Mouse (Mus musculus) gastrocnemius, adult 8-10 months (tissue): ENCODE results near the gene Susd3. TPM values are rescaled to one million over a fixed set of nuclear protein-coding genes. Genes with fewer than 3 reads are reported as not detected.

ENCODE experiments used
- DNase-seq, 2 experiments: peaks; one replicate each; pipeline ENCODE4 v3.0.0; 2022; ENCODE audit warnings: low spot score in 2 of 2
- total RNA-seq, 4 experiments: library from RNA; stranded (reverse); gene quantifications; 2 replicates each; pipeline ENCODE4 v1.2.4; 2022

The Susd3 gene
- total RNA-seq, 4 experiments from 2014 or later = 0.94 TPM; not detected in 3

DNA sequence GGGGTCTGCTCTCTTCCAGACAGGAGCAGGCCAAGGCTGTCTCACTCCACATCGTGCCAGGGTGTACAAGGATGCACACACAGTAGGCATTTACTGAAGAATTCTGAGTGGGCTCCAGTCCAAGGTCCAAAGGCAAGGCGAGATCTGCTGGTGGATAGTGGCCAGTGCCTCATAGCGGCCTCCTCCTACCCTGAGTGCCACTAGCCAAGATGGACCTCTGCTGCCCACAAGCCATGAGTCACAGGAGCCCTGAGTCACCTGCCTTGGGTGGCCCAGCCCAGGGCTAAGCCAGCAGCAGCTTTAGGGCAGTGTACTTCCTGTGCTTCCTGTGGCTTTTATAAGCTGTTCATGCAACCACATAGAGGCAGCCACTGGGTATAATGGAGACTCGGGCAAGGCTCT is 35.0 kb downstream of the Susd3 start:
- peak in 1 of 2 experiments; percentile 50 for DNase-seq

DNA sequence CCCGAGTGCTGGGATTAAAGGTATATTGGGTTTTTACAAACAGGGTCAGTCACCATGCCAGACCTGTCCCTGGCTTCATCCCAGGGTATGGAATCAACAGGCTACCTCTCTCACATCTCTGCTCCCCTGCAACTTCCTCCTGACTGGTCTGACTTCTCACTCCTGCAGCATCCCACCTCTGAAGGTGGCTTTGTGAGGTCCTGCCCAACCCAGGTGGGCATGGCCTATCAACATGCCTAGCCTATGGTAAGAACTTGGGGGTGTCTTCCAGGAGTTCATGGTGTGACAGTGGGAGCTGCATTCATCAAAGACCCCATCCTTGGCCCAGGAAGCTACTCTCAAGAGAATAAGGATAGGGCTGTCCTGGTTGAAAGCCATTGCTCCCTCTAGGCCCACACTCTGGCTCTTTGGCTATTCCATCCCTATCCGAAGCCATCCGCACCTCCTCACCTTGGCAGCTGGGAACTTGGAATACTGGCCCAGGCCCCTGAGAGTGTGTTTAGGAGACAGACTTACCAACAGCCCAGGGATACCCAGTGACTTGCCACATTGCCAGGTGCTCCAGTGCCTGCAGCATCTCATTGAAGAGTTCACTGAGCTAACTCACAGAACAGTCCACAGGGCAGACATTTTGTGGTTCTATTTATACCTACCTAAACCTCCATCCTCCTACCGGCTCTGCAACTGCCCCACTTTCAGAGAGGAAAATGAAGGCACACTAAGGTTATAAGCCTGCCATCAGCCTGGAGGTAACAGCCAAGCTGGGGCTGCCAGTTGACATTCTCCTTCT is 35.6 kb downstream of the Susd3 start:
- DNase-seq = no peak

DNA sequence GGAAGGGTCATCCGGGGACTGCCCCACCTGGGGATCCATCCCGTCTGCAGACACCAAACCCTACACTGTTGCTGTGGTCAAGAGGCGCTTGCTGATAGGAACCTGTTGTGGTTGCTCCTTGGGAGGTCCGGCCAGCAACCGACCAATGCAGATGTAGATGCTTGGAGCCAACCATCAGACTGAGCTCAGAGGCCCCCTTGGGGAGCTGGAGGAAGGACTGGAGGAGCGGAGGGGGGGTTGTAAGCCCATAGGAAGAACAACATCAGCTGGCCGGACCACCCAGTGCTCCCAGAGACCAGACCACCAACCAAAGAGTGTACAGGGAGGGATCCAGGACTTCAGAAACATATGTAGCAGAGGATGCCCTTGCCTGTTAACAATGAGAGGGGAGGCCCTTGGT is 39.2 kb downstream of the Susd3 start:
- no peak for DNase-seq

DNA sequence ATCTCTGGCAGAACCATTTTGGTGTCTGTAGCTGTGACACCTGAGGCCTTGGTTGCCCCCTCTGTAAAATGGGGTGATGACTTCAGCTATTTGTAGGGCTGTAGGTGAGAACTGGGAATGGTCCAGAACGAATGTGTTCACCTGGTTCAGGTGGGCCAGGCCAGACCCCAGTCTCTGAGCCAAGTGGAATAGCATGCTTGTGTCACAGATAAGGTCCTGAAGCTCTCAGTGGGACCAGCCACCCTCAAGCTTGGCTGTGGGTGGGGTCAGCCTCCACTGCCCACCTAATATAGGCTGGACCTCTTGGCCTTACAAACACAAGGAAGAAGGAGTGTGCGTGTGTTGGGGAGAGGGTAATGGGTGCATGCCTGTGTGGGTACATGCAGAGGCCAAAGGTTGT is 42.2 kb downstream of the Susd3 start:
- DNase-seq = no peak

DNA sequence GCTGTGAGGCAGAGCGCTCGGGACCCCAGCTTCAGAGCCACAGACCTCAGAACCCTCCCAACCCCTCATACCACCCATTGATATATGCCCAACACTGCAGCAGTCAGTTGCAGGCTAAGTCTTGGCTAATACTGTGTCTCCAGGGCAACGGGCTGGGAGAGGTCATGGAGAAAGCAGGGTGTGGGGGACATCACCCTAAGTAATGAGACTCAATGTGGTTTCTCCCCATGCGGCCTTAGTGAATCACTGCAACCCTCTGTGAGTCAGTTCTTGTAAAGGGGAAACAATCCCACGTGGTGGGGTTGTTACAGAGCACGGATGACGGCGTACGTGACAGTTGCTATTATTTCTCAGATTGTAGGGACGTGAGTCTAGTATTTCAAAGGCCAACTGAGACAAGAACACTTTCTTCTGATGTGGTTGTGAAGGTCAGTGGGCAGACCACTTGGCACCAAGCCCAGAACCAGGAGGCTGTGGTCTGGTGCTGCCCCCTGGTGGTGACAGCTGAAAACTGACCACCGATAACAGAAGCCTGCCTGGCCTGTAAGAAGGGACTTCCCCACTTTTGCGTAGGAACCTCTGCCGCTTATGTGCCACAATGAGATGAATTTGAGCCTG is 43.0 kb downstream of the Susd3 start:
- peak; percentile 72 to 74 for DNase-seq

DNA sequence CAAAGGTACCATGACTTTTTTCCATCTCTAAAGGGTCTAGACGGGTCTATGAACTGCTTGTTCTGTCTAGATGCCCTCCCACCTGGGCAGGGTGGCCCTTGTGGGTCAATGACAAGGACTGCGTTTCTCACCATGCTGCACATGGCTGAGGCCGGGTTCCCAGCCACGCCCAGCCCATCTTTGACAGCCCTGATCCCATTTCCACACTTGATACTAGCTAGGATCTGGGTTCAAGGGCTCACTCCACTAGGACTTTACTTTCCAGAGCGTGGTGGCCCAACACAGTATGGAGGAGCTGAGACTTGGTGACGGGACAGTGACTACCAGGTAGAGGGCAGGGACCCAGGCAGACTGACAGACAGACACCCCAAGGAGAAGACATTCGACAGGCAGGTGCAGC is 46.0 kb downstream of the Susd3 start:
- DNase-seq = no peak

DNA sequence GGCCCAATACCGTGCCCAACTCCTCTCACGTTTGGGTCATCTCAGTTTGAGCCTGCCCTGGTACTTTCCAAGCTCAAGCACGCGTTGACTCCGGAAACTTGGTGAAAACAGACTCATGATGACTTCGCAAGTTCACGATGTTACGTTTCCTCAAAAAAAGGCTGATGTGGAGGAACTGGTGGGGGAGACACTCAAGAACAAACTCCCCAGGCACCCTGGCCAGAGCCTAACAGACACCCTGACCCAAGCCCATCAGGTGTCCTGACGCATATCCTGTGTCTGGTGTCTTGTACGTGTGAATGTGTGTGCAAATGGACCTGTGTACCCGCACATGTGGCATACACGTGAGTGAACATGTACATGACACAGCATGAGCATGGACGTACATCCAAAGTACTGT is 47.8 kb downstream of the Susd3 start:
- DNase-seq = no peak

DNA sequence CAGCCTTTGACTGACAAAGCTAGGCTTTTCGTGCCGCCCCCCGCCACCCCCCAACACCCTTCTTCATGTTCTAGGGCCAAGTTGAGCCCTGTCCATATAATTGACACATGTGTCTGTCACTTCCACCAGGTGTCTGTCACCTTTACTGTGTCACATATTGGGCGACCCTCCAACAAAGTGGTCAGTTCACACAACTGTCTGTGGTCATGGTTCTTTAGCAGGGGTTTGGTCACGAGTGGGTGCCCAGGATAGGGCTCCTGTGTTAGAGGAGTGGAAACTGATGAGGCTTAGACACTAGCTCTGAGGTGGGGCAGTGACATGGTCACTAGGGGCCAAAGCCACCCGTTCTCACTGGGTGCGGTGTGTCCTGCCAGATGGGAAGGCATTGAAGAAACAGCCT is 48.6 kb downstream of the Susd3 start:
- DNase-seq = no peak

DNA sequence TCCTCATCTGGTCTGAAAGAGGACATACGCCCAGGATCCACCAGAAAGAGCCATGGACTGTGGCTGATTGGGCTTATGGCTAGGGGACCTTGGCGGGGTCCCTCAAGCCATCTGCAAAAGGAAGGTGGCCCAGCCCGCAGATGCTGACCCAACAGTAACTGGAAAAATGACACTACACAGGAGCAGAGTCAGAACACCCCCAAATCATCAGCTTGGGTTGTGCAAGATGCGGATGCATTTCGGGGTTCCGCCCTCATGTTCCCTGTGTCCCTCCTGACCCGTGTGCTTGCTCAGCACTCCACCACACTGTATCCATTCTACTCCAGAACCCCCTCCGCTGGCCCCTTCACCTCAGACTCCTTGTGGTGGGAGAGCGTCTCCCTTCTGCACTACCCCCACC is 49.8 kb downstream of the Susd3 start:
- DNase-seq = no peak

DNA sequence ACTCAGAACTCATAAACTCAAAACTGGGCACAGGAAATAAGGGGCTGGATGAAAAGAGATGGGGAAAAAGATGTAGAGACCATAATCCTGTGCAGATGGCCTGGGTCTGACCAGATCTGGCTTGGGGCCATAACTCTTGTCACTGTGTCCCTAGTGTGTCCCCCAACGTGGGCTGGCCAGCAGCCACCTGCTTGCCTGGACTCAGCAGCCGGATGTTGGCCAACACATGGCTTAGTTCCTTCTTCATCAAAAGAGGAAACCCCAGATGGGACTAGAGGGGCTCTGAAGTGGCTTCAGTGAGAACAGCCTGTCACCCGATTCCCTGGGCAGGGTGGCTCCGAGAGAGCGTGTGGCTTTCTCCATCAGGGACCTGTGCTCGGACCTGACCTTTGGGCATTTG is 51.7 kb downstream of the Susd3 start:
- no peak for DNase-seq

DNA sequence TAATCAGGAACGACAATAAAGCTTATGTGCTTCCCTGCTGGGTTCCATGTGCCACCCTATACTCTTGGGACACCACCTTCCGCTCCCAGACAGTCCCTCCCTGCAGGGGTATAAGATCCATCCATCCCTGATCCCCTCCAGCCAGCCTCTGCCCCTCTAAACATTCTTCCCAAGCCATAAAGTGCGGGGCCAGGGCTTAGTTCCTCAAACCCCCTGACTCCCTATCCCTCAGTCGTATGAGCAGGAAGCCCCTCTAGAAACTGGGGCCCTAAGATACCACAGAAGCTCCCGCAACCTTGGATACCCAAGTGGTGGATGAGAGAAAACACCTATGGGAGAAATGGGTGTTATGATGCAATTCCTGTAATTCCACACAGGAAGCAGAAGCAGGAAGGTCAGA is 52.3 kb downstream of the Susd3 start:
- no peak for DNase-seq

DNA sequence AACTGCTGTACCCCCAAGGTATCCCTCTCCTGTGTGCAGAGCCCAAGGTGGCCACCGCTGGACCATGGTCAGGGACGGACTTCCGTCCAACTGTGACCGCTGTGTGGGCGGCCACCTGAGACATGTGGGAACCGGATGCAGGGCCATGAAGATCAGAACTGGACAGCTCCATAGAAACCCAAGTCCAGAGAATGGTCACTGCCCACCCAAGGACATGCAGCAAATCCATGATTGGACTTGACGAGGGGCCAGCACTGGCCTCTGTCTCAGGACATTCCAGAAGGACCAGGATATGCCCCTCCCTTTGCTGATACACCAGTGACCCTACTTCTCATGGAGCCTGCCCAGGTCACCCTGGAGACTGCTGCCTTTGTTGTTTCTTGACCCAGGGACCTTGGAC is 52.9 kb downstream of the Susd3 start:
- DNase-seq = no peak

DNA sequence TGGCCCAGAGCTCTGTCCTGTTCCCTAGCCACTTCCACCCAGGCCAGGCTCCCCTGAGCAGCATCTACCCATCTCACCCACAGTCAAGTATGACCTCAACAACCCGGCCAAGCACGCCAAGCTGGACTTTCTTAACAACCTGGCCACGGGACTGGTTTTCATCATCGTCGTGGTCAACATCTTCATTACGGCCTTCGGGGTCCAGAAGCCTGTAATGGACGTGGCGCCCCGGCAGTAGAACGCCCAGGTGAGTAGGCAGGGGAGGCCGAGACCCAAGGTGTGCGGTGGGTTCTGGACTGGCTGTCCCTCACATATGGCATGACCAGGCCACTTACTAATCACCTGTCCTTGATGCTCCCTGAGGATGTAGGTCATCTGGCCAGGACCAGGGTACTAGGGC is 53.7 kb downstream of the Susd3 start:
- DNase-seq = no peak

DNA sequence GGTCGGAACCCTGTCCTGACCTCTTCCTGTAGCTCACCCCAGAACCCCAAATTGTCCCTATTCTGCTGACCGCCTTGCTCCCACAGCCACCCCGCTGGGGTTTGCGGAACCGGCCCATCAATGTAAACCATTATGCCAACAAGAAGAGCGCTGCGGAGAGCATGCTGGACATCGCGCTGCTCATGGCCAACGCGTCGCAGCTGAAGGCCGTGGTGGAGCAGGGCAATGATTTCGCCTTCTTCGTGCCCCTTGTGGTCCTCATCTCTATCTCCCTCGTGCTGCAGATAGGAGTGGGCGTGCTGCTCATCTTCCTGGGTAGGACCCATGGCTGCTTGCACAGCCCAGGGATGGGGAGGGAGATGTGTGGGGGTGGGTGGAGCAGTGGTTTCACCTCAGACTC is 54.9 kb downstream of the Susd3 start:
- no peak for DNase-seq

DNA sequence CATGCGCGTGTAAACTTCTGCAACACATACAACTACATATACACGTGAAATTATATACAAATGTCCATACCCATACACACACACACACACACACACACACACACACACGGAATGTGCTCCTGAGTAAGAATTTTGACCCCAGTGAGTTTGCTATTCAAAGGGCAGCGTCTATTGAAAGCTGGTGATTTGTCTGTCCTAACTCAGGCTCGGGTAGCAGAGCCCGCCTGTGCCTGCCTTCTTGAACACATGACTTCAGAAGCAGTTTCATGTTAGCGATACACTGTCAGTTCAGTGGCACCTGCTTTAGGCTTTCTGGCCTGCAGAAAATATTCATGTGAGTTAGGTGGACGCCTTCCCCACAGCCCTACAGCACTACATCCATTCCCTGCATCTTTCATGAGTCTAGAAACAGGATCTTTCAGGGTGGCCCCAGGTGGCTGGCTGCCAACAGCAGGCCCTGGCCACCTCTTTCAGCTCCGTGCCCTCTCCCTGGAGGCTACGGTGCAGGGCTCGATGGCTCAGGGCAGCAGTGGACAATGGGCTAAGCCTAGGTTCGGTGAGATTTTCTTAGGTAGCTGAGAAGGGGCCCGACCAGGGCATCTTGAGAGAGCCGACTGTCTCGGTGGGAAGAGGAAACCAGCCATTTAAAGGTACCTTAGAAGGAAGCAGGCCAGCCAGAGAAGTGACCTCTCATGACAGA is 56.2 kb downstream of the Susd3 start:
- DNase-seq = no peak

DNA sequence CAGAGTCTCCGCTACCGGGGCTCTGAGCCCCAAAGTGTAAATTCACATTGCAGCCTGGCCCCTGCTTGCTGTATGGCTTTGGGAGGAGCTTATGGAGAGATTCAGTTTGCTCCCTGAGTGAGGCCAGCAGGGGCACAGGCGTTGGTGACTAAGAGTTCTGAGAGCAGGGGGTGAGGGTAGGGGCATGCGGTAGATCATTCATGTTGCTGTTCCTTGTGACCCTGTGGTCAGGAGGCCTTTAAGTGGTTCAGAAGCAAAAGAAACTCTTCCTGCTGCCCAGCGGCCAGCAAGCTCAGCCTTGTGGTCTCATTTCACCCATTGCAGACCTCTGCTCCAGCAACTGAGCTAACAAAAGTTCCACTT is 56.9 kb downstream of the Susd3 start:
- DNase-seq = no peak

DNA sequence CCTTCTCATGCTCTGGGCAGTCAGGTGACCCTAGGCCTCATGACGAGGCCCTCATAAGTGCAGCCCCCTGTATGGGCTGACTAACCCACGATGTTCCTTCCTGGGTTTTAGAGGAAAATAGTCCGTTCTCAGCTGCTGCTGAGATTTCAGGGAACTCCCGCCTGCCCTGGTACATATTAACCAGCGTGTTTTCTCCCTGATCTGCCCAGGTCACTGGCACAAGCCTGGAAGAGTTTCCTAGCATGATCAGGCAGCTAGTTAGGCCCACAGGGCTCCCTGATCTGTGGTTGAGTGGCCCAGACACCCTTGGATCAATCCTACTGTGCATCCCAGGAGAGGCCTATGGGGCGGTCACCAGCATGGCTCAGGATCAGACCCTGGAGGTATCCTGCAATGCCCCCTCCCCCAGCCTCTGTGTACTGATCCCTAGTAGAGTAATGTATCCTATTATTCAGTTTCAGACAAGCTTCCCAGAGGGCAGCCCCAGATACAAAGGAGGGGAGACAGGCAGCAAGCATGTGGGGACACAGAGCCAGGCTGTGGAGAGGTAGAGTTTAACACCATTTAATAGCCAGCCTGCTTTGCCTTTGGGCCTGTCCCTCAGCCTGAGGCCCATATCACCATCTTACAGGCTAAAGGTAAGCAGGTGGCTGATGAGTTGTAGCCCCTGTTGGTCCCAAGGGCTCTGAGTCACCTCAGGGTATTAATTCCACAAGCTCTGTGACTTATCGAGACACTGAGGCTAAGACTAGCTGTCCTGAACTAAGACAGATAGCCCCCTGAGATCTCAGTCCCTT is 57.4 kb downstream of the Susd3 start:
- no peak for DNase-seq

DNA sequence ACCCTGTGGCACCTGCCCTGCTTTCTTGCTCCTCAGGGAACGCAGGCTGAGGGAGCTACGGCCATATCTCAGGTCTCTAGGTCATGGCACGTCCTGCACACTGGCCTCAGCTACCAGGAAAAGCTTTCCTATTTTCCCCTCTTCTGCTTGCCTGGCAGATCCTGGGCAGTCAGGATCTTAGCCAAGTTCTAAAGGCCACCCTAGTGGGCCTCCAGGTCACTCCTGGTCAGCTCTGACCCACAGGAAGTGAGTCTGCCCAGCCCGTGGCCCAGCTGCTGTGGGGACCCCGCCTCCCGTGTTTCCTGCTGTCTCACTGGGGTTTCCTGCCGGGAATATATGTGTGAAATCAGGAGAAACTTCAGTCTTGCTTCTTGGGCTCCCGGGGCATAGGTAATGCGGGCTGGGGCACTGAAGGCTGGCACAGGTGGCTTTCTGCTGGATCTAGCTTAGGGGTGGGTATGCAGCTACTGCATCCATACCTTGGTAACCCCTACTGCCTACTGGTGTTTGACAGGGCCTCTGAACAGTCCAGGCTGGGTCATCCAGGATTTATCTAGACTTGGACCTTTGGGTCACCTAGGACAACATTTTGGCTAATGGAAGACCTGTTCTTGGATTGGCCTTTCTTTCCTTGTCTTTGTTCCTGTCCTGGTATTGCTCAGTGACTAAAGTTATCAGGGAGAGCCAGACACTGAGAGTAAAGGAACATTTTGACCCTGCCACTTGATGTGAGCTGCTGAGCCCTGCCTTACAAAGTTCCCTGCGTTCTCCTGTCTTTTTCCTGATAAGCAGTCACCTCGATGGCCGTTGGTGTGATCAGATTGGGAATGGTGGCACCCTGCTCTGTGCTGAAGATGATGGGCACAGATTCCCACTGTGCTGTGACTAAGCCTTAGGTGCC is 58.3 kb downstream of the Susd3 start:
- no peak for DNase-seq

DNA sequence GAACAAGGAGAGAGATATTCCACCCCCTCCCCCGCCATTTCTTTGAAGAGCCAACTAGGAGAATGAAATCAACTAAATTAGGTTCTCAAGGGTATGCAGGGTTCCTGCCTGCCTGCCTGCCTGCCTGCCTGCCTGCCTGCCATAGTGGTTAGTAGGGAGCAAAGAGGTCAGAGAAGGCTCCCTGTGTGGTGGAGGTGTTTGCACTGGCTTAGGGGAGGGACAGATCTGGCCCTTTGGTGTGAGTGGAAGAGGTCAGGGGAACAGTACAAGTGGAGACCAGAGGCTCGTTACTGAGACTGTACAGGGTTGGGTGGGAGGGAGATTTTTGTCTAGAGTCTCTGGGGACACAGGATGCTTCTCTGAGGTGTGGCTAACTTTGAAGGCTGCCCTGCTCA is 59.5 kb downstream of the Susd3 start:
- no peak for DNase-seq

DNA sequence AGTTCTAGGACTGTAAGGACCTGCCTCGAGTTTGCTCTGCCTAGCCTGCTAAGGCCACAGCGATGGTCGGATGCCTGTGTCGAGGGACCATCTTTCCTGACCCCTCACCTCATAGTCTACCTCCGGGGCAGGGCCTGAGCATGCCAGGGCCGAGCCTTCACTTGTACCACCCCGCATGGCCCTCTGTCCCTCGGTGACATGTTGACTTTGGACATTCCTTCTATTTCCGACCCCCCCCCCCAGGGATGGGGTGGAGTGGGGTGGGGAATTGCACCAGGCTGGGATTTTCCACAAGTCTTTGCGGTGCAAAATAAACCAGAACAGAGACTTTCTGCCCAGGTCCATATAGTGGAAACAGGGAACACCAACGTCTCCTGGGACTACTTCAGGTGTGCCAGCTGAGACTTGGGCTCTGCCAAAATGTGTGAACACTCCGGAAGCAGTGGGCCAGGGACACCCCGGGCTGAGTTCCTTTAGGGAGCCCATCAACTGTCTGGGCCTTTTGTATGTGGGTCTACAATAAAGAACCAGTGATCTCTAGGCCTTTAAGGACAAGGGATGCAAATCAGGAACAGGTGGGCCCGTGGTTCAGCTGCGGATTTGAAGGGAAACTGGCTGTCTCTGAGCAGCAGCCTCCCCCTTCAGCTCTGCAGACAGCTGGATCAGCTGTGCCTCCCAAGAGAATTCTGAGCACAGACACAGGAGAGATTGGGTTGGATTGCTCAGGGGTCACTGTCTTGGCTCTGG is 60.1 kb downstream of the Susd3 start:
- DNase-seq = no peak
